9 mouse cellular contexts compared by ENCODE assay signal in genomic region chr11:97658751-97659266, GRCm38 (mm10). TPM values are rescaled to one million over a fixed set of nuclear protein-coding genes. Genes with fewer than 3 reads are reported as not detected.
A peak's percentile ranks its signal among the peaks of the same experiment; 100 is the strongest.
DNase-seq lines count a peak whose midpoint lies in the region; ATAC-seq and TF ChIP-seq lines count a peak whose summit lies in the region.
"Had no signal": no experiment of that assay in that cellular context is flagged by ENCODE, and none has a peak within 500 bp of the region (broad histone marks: within the 10 kb centered on the region; RNA-seq: fewer than 3 reads in every experiment).

No protein-coding gene starts in this region.

- no peak for ATAC-seq in midbrain, embryonic 12.5 days (ENCODE audit: low FRiP score, low read depth)
- no peak for ATAC-seq in midbrain, embryonic 15.5 days (replicated peaks)
- ATAC-seq in limb, embryonic 14.5 days (ENCODE audit: low FRiP score, low read depth): no peak

- no peak overlapping the region for H3K9ac ChIP-seq in midbrain, embryonic 12.5 days (replicated peaks)
- H3K9ac ChIP-seq in midbrain, embryonic 15.5 days: no peak overlapping the region
- no peak overlapping the region for H3K9ac ChIP-seq in limb, embryonic 14.5 days (ENCODE audit: low read depth, low read length, severe bottlenecking)

- peaks cover 38% of the 10 kb centered on the region for H3K4me1 ChIP-seq in midbrain, embryonic 12.5 days
- peaks cover 35% of the 10 kb centered on the region for H3K4me1 ChIP-seq in midbrain, embryonic 15.5 days
- H3K4me1 ChIP-seq in limb, embryonic 14.5 days (ENCODE audit: control insufficient read depth, insufficient read depth, low read length): peaks cover 23% of the 10 kb centered on the region

- no peaks in the 10 kb centered on the region for H3K9me3 ChIP-seq in midbrain, embryonic 12.5 days
- no peaks in the 10 kb centered on the region for H3K9me3 ChIP-seq in midbrain, embryonic 15.5 days
- no peaks in the 10 kb centered on the region for H3K9me3 ChIP-seq in limb, embryonic 14.5 days (ENCODE audit: control insufficient read depth, low read length)
- H3K9me3 ChIP-seq: G1E had no signal

- H3K27me3 ChIP-seq in midbrain, embryonic 12.5 days: peaks cover 32% of the 10 kb centered on the region
- H3K27me3 ChIP-seq in midbrain, embryonic 15.5 days (replicated peaks): peaks cover 17% of the 10 kb centered on the region
- peaks cover 17% of the 10 kb centered on the region for H3K27me3 ChIP-seq in limb, embryonic 14.5 days (ENCODE audit: control insufficient read depth, insufficient read depth, low read length)

- intact Hi-C loops in heart, postnatal 10 days (cut with DNase I): no loop called here

- peak overlapping the region; percentile 83 for H3K4me2 ChIP-seq in midbrain, embryonic 12.5 days (replicated peaks)
- no peak overlapping the region for H3K4me2 ChIP-seq in midbrain, embryonic 15.5 days
- H3K4me2 ChIP-seq in limb, embryonic 14.5 days (replicated peaks; ENCODE audit: low read depth, low read length, severe bottlenecking): peak overlapping the region; percentile 63

- WGBS in midbrain, embryonic 12.5 days: 71% methylated on average over 11 of the region's 11 CpGs
- 68% methylated on average over 11 of the region's 11 CpGs for WGBS in midbrain, embryonic 15.5 days
- 57% methylated on average over 11 of the region's 11 CpGs for WGBS in limb, embryonic 14.5 days

- H3K27ac ChIP-seq in midbrain, embryonic 12.5 days (replicated peaks): no peak overlapping the region
- H3K27ac ChIP-seq in midbrain, embryonic 15.5 days: no peak overlapping the region
- H3K27ac ChIP-seq in limb, embryonic 14.5 days (replicated peaks; ENCODE audit: low read depth, low read length): no peak overlapping the region

- no peak for TF ChIP-seq POLR2A in limb, embryonic 14.5 days (IDR thresholded peaks at IDR 0.05; ENCODE audit: borderline replicate concordance, extremely low read depth, insufficient read depth, insufficient read length)

- no peaks in the 10 kb centered on the region for H3K36me3 ChIP-seq in midbrain, embryonic 12.5 days
- H3K36me3 ChIP-seq in midbrain, embryonic 15.5 days (replicated peaks): no peaks in the 10 kb centered on the region
- no peaks in the 10 kb centered on the region for H3K36me3 ChIP-seq in limb, embryonic 14.5 days (ENCODE audit: control insufficient read depth, insufficient read depth, low read length)

- no peak overlapping the region for H3K4me3 ChIP-seq in midbrain, embryonic 12.5 days
- no peak overlapping the region for H3K4me3 ChIP-seq in midbrain, embryonic 15.5 days
- no peak overlapping the region for H3K4me3 ChIP-seq in limb, embryonic 14.5 days (replicated peaks; ENCODE audit: low read length)

- DNase-seq in heart, adult 11 months: peak; percentile 91
- DNase-seq in heart, postnatal 10 days: no peak
- DNase-seq in limb, embryonic 14.5 days (ENCODE audit: low spot score): no peak
- no peak for DNase-seq in frontal cortex, adult 2 months (ENCODE audit: extremely low spot score in 1 of 2, low spot score in 1 of 2)
- DNase-seq in layer of hippocampus, adult 9-10 months (ENCODE audit: low spot score): no peak
- no peak for DNase-seq in ovary, postnatal 14 days (ENCODE audit: low spot score)

RNA-seq across cellular contexts. Expression of gene Mllt6, which starts 4.4 kb away (rescaled TPM):
- 10 to 100 TPM; 55.8 to 61.7 TPM for total RNA-seq in heart, postnatal 10 days (2021)
- 3.0 and 3.2 TPM in 2 replicates for polyA plus RNA-seq in midbrain, embryonic 12.5 days (2016; fragmentation: Nextera tagmentation; extraction: Ambion mirVana)
- polyA plus RNA-seq in midbrain, embryonic 15.5 days (2015; fragmentation: Nextera tagmentation; extraction: Ambion mirVana): 3.9 and 4.4 TPM in 2 replicates
- 28.6 and 36.0 TPM in 2 replicates for polyA plus RNA-seq in limb, embryonic 14.5 days (2012; rRNA removed)
- 4.9 and 6.1 TPM in 2 replicates for polyA plus RNA-seq in limb, embryonic 14.5 days (2014; fragmentation: Nextera tagmentation; extraction: Ambion mirVana)
- 74.9 and 84.0 TPM in 2 replicates for polyA plus RNA-seq in frontal cortex, adult 2 months (2012; rRNA removed)

RNA-seq across cellular contexts. Expression of gene Cisd3, which starts 26.8 kb away (rescaled TPM):
- 100 to 1,000 TPM; 120 TPM for total RNA-seq in heart, postnatal 10 days (2021)
- polyA plus RNA-seq in midbrain, embryonic 12.5 days (2016; fragmentation: Nextera tagmentation; extraction: Ambion mirVana): 12.4 and 13.5 TPM in 2 replicates
- polyA plus RNA-seq in midbrain, embryonic 15.5 days (2015; fragmentation: Nextera tagmentation; extraction: Ambion mirVana): 21.6 and 26.4 TPM in 2 replicates
- 11.7 and 13.3 TPM in 2 replicates for polyA plus RNA-seq in limb, embryonic 14.5 days (2012; rRNA removed)
- polyA plus RNA-seq in limb, embryonic 14.5 days (2014; fragmentation: Nextera tagmentation; extraction: Ambion mirVana): 13.6 and 14.9 TPM in 2 replicates
- 51.9 and 54.8 TPM in 2 replicates for polyA plus RNA-seq in frontal cortex, adult 2 months (2012; rRNA removed)

RNA-seq across cellular contexts. Expression of gene Epop, which starts 29.3 kb away (rescaled TPM):
- total RNA-seq in heart, postnatal 10 days (2021): 1 to 10 TPM in 1 of 2 experiments, under 1 TPM in 1; 0.57 to 1.0 TPM
- polyA plus RNA-seq in midbrain, embryonic 12.5 days (2016; fragmentation: Nextera tagmentation; extraction: Ambion mirVana): 14.2 and 16.2 TPM in 2 replicates
- 1.9 and 2.5 TPM in 2 replicates for polyA plus RNA-seq in midbrain, embryonic 15.5 days (2015; fragmentation: Nextera tagmentation; extraction: Ambion mirVana)
- 6.6 and 9.2 TPM in 2 replicates for polyA plus RNA-seq in limb, embryonic 14.5 days (2012; rRNA removed)
- 4.4 and 4.8 TPM in 2 replicates for polyA plus RNA-seq in limb, embryonic 14.5 days (2014; fragmentation: Nextera tagmentation; extraction: Ambion mirVana)
- polyA plus RNA-seq in frontal cortex, adult 2 months (2012; rRNA removed): 49.4 and 65.0 TPM in 2 replicates

RNA-seq across cellular contexts. Expression of gene Pcgf2, which starts 41.5 kb away (rescaled TPM):
- 10 to 100 TPM; 21.4 to 21.7 TPM for total RNA-seq in heart, postnatal 10 days (2021)
- 16.5 and 20.0 TPM in 2 replicates for polyA plus RNA-seq in midbrain, embryonic 12.5 days (2016; fragmentation: Nextera tagmentation; extraction: Ambion mirVana)
- 23.1 TPM in 2 replicates for polyA plus RNA-seq in midbrain, embryonic 15.5 days (2015; fragmentation: Nextera tagmentation; extraction: Ambion mirVana)
- polyA plus RNA-seq in limb, embryonic 14.5 days (2012; rRNA removed): 130 and 179 TPM in 2 replicates
- polyA plus RNA-seq in limb, embryonic 14.5 days (2014; fragmentation: Nextera tagmentation; extraction: Ambion mirVana): 18.1 and 21.5 TPM in 2 replicates
- 74.6 and 83.8 TPM in 2 replicates for polyA plus RNA-seq in frontal cortex, adult 2 months (2012; rRNA removed)

RNA-seq across cellular contexts. Expression of gene Psmb3, which starts 44.4 kb away (rescaled TPM):
- total RNA-seq in heart, postnatal 10 days (2021): 100 to 1,000 TPM; 184 to 186 TPM
- 450 and 456 TPM in 2 replicates for polyA plus RNA-seq in midbrain, embryonic 12.5 days (2016; fragmentation: Nextera tagmentation; extraction: Ambion mirVana)
- 421 and 431 TPM in 2 replicates for polyA plus RNA-seq in midbrain, embryonic 15.5 days (2015; fragmentation: Nextera tagmentation; extraction: Ambion mirVana)
- polyA plus RNA-seq in limb, embryonic 14.5 days (2012; rRNA removed): 368 and 421 TPM in 2 replicates
- 489 and 508 TPM in 2 replicates for polyA plus RNA-seq in limb, embryonic 14.5 days (2014; fragmentation: Nextera tagmentation; extraction: Ambion mirVana)
- polyA plus RNA-seq in frontal cortex, adult 2 months (2012; rRNA removed): 241 and 243 TPM in 2 replicates
